Mouse (Mus musculus) adrenal gland, postnatal 10 days (tissue): ENCODE measurements around the gene Mosmo. TPM values are rescaled to one million over a fixed set of nuclear protein-coding genes. Genes with fewer than 3 reads are reported as not detected.

ENCODE experiments used
- DNase-seq: peaks from one replicate; pipeline ENCODE4 v3.0.0; 2021; ENCODE audit warnings: mixed read lengths
- total RNA-seq, 2 experiments: library from RNA; stranded (reverse); gene quantifications; 2 replicates each; pipeline ENCODE4 v1.2.3; 2021

Gene Mosmo
- total RNA-seq, 2 experiments from 2014 or later = 30.3 to 31.4 TPM

DNA sequence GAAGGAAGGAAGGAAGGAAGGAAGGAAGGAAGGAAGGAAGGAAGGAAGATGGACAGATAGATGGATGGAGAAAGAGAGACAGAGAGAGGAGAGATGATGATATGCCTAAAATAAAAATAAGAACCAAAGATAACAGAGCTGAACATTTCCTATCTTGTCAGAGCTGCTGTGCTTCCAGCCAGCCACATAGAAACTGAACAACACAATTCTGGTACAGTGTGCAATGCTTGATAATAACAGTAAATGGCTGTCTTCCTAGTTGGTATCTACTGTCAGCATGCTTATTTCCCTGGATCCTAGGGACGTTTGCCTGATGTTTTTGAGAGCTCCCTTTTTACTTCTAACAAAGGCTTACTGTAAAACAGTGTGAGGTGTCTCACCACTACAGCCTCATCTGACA lies 94.0 kb downstream of the Mosmo start:
- DNase-seq = no peak

DNA sequence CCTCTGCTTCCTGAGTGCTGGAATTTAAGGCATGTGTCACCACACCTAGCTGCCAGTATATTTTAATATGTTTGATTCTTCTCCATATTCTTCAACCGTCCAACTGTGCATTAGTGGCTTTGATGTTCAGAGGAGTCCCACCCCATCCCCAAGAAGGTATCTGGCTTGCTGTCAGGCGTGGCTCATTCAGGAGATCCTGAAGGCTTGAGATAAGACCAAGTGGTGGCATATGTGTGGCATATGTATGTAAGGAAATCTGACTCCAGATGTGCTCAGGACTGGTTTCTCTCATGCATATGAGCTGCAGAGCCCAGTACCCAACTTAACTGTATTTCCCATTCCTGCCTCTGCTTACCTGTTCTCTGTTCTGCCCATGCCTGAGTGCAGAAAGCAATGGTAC lies 100.6 kb downstream of the Mosmo start:
- no peak for DNase-seq

Other genes starting within 250 kb of the Mosmo start
- 100 to 1,000 TPM; 743 to 828 TPM for gene Uqcrc2, start 42.4 kb upstream of the Mosmo start, total RNA-seq
- gene Pdzd9, start 7.3 kb upstream of the Mosmo start, total RNA-seq = not detected
- 1 to 10 TPM; 2.2 to 3.1 TPM for gene Vwa3a, start 61.7 kb downstream of the Mosmo start, total RNA-seq
- under 1 TPM; 0.33 to 0.39 TPM for gene Gm5737, start 134.7 kb downstream of the Mosmo start, total RNA-seq
- gene Eef2k, start 165.2 kb downstream of the Mosmo start, total RNA-seq = 10 to 100 TPM; 24.4 to 33.4 TPM
- gene Polr3e, start 240.1 kb downstream of the Mosmo start, total RNA-seq = 10 to 100 TPM; 22.5 to 23.8 TPM